Mouse (Mus musculus) embryo, embryonic 11.5 days (tissue): ENCODE measurements at regions not wholly inside any gene's neighbourhood (a gene's known extent, or its start where the extent isn't known, plus 50 kb on each side); places are given as distances from the start of the nearest gene placed in this dataset.
A peak's percentile ranks its signal among the peaks of the same experiment; 100 is the strongest.

Experiments used
- DNase-seq: peaks from one replicate; pipeline ENCODE4 v3.0.0-alpha.2; 2012; ENCODE audit warnings: low read depth, low spot score

- DNase-seq: no peak
Measured at GRCm38 (mm10) chr1:78050231-78050630, 146.7 kb downstream of the Pax3 start.

GRCm38 (mm10) chr1:78032336-78032735, 164.6 kb downstream of the Pax3 start:
- no peak for DNase-seq

- DNase-seq: peak; percentile 35
Measured at GRCm38 (mm10) chr1:78021766-78022165, 175.2 kb downstream of the Pax3 start.

- DNase-seq: no peak
Measured at GRCm38 (mm10) chr1:78021014-78021413, 175.9 kb downstream of the Pax3 start.

GRCm38 (mm10) chr1:78017949-78018617, 178.9 kb downstream of the Pax3 start:
- DNase-seq: no peak

- DNase-seq: no peak
Measured at GRCm38 (mm10) chr1:78016541-78017267, 180.2 kb downstream of the Pax3 start.

- DNase-seq: no peak
Measured at GRCm38 (mm10) chr1:78015999-78016398, 180.9 kb downstream of the Pax3 start.

- no peak for DNase-seq
Measured at GRCm38 (mm10) chr1:78013396-78013795, 183.5 kb downstream of the Pax3 start.

GRCm38 (mm10) chr1:78008811-78009410, 188.0 kb downstream of the Pax3 start:
- DNase-seq: peak; percentile 30

GRCm38 (mm10) chr1:78004376-78004775, 192.6 kb downstream of the Pax3 start:
- no peak for DNase-seq

- no peak for DNase-seq
Measured at GRCm38 (mm10) chr1:77998727-77999126, 198.2 kb downstream of the Pax3 start.

GRCm38 (mm10) chr1:77981528-77981927, 215.4 kb downstream of the Pax3 start:
- DNase-seq: no peak

- peak; percentile 61 for DNase-seq
Measured at GRCm38 (mm10) chr1:77978696-77979095, 218.2 kb downstream of the Pax3 start.

- DNase-seq: no peak
Measured at GRCm38 (mm10) chr1:77975941-77976340, 221.0 kb downstream of the Pax3 start.

GRCm38 (mm10) chr1:77972301-77972717, 224.6 kb downstream of the Pax3 start:
- peak; percentile 49 for DNase-seq

GRCm38 (mm10) chr1:77964656-77965335, 232.1 kb downstream of the Pax3 start:
- DNase-seq: no peak

- DNase-seq: no peak
Measured at GRCm38 (mm10) chr1:77959309-77959708, 237.6 kb downstream of the Pax3 start.

GRCm38 (mm10) chr1:77957156-77957767, 239.7 kb downstream of the Pax3 start:
- DNase-seq: no peak

GRCm38 (mm10) chr1:77947894-77948293, 249.0 kb downstream of the Pax3 start:
- DNase-seq: no peak

- no peak for DNase-seq
Measured at GRCm38 (mm10) chr1:77944327-77944645, 252.6 kb downstream of the Pax3 start.

- no peak for DNase-seq
Measured at GRCm38 (mm10) chr1:77943633-77944326, 253.2 kb downstream of the Pax3 start.
